Mouse (Mus musculus) MEL (cell line): ENCODE measurements at regions not wholly inside any gene's neighbourhood (a gene's known extent, or its start where the extent isn't known, plus 50 kb on each side); places are given as distances from the start of the nearest gene placed in this dataset.

ENCODE experiments used
- CHD1 ChIP-seq: IDR thresholded peaks from 2 replicates; pipeline ENCODE4 v1.6.1; 2012; ENCODE audit warnings: low read depth, mild to moderate bottlenecking, inconsistent platforms, low read length, improper control_type of control experiment
- CTCF ChIP-seq, 3 experiments: IDR thresholded peaks in 2 of 3; conservative IDR thresholded peaks in 1 of 3; 2 replicates each; pipeline ENCODE4 v1.5.1; 2011 to 2012; ENCODE audit warnings: low read length in 3 of 3, low read depth in 2 of 3, mild to moderate bottlenecking in 2 of 3, improper control_type of control experiment in 1 of 3, inconsistent platforms in 1 of 3, mixed read lengths in 1 of 3, moderate library complexity in 1 of 3; ENCODE audit not compliant: control insufficient read depth in 1 of 3, insufficient read depth in 1 of 3, poor library complexity in 1 of 3, severe bottlenecking in 1 of 3
- E2F4 ChIP-seq: IDR thresholded peaks from 2 replicates; pipeline ENCODE4 v1.6.1; 2011; ENCODE audit warnings: low read depth, low read length, improper control_type of control experiment, borderline replicate concordance
- GABPA ChIP-seq: IDR thresholded peaks from 2 replicates; pipeline ENCODE4 v1.6.1; 2012; ENCODE audit warnings: low read depth, mild to moderate bottlenecking, inconsistent platforms, low read length, improper control_type of control experiment, moderate library complexity
- HCFC1 ChIP-seq: IDR thresholded peaks from 2 replicates; pipeline ENCODE4 v1.6.1; 2012; ENCODE audit warnings: low read depth, mild to moderate bottlenecking, inconsistent platforms, low read length, improper control_type of control experiment, moderate library complexity
- MYC ChIP-seq: IDR thresholded peaks from 2 replicates; pipeline ENCODE4 v1.6.1; 2011; ENCODE audit warnings: low read depth, mild to moderate bottlenecking, low read length, improper control_type of control experiment, moderate library complexity
- POLR2A ChIP-seq, 2 experiments: IDR thresholded peaks; 2 replicates each; pipeline ENCODE4 v1.6.1; 2011 to 2012; ENCODE audit warnings: low read length in 2 of 2, mild to moderate bottlenecking in 2 of 2, control low read depth in 1 of 2, improper control_type of control experiment in 1 of 2, low read depth in 1 of 2, moderate library complexity in 1 of 2; ENCODE audit not compliant: control insufficient read depth in 1 of 2, insufficient read depth in 1 of 2, poor library complexity in 1 of 2
- POLR2AphosphoS2 ChIP-seq: IDR thresholded peaks from 2 replicates; pipeline ENCODE4 v1.6.1; 2011; ENCODE audit warnings: low read length, improper control_type of control experiment
- TBP ChIP-seq: IDR thresholded peaks from 2 replicates; pipeline ENCODE4 v1.8.0; 2011; ENCODE audit warnings: low read depth, low read length, improper control_type of control experiment
- USF1 ChIP-seq: IDR thresholded peaks from 2 replicates; pipeline ENCODE4 v1.6.1; 2014; ENCODE audit warnings: low read depth, mild to moderate bottlenecking, inconsistent platforms, low read length, improper control_type of control experiment, moderate library complexity
- ZKSCAN1 ChIP-seq: IDR thresholded peaks from 2 replicates; pipeline ENCODE4 v1.6.1; 2012; ENCODE audit warnings: low read depth, mild to moderate bottlenecking, inconsistent platforms, low read length, improper control_type of control experiment, moderate library complexity
- ZNF384 ChIP-seq: IDR thresholded peaks from 2 replicates; pipeline ENCODE4 v1.6.1; 2012; ENCODE audit warnings: low read depth, mild to moderate bottlenecking, inconsistent platforms, low read length, improper control_type of control experiment

DNA sequence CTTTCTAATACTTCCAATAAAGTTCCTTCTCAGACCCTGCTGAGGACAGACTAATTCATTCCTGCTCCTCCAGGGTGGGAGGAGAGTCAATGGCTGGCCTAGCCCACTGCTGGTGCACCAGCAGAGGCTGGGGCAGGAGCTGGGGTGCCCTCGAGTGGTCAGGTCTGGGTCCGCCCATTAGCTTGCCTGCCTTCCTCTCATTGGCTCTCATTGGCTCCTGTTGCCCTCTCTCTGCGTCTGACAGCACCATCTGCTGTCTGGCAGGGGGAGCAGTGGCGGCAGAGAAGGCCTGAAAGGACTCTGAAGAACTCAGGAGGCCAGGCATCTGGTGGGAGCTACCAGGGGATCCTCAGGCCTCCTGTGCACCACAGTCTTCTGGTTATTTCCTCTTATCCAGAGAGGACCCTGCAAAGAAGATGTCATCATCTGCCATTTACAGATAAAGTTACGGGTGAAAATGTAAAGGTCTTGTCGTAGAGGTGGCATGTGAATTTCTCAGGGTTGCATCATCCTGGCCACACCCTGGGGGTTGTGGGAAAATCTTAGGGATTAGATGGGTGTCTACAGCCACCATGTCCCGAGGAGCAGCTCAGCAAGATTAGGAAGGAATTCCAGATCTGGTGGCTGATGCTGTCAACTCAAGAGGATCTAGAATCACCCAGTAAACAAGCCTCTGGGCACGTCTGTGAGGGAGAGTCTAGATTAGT lies 66.6 kb upstream of the Gli2 start:
- TF ChIP-seq POLR2AphosphoS2: no peak
- TF ChIP-seq CHD1: no peak
- TF ChIP-seq E2F4: no peak
- no peak for TF ChIP-seq CTCF (IDR thresholded peaks at IDR 0.05 in 2 of 3, conservative IDR thresholded peaks at IDR 0.05 in 1 of 3; ENCODE audit: control insufficient read depth in 1 of 3, insufficient read depth in 1 of 3, low read depth in 2 of 3, low read length in 3 of 3, poor library complexity in 1 of 3, severe bottlenecking in 1 of 3)
- no peak for TF ChIP-seq POLR2A (IDR thresholded peaks at IDR 0.05; ENCODE audit: control insufficient read depth in 1 of 2, insufficient read depth in 1 of 2, low read depth in 1 of 2, low read length in 2 of 2, poor library complexity in 1 of 2)
- TF ChIP-seq USF1: no peak
- TF ChIP-seq GABPA: no peak
- no peak for TF ChIP-seq HCFC1
- no peak for TF ChIP-seq ZNF384
- no peak for TF ChIP-seq MYC
- no peak for TF ChIP-seq TBP
- TF ChIP-seq ZKSCAN1: no peak
